Mouse (Mus musculus): ENCODE measurements around the gene Lmo7.

GRCm38 (mm10) chr14:101750910-101751309 lies 21.2 kb downstream of the Lmo7 start:
- TF ChIP-seq CTCF (IDR thresholded peaks at IDR 0.05; ENCODE audit: low read depth) (no peak), EP300 (IDR thresholded peaks at IDR 0.05; ENCODE audit: low read depth) (no peak)
